Mouse (Mus musculus): Measurements from ENCODE around the gene Arhgef40. TPM values are rescaled to one million over a fixed set of nuclear protein-coding genes. Genes with fewer than 3 reads are reported as not detected.

Arhgef40 gene
- total RNA-seq, 2 experiments from 2014 or later: 102 to 110 TPM

Other genes starting within 250 kb of the Arhgef40 start
- not detected for gene Ang4, start 211.1 kb upstream of the Arhgef40 start, total RNA-seq (2021)
- not detected for gene AY358078, start 184.7 kb upstream of the Arhgef40 start, total RNA-seq (2021)
- gene Ear6, start 131.0 kb upstream of the Arhgef40 start, total RNA-seq (2021): under 1 TPM in 1 of 2 experiments, not detected in 1; 0.73 TPM
- gene Mettl17, start 99.9 kb upstream of the Arhgef40 start, total RNA-seq (2021): 10 to 100 TPM; 37.5 to 44.2 TPM
- gene Slc39a2, start 91.8 kb upstream of the Arhgef40 start, total RNA-seq (2021): under 1 TPM; 0.82 to 0.95 TPM
- gene Ndrg2, start 70.6 kb upstream of the Arhgef40 start, total RNA-seq (2021): 100 to 1,000 TPM; 155 to 181 TPM
- gene Tppp2, start 66.3 kb upstream of the Arhgef40 start, total RNA-seq (2021): not detected
- not detected for gene Rnase13, start 61.9 kb upstream of the Arhgef40 start, total RNA-seq (2021)
- gene Tmem253, start 30.9 kb downstream of the Arhgef40 start, total RNA-seq (2021): 1 to 10 TPM; 1.6 to 3.6 TPM
- 10 to 100 TPM; 84.4 to 84.6 TPM for gene Zfp219, start 36.0 kb downstream of the Arhgef40 start, total RNA-seq (2021)
- gene Olfr221, start 57.7 kb downstream of the Arhgef40 start, total RNA-seq (2021): not detected
- gene Hnrnpc, start 119.3 kb downstream of the Arhgef40 start, total RNA-seq (2021): 100 to 1,000 TPM; 247 to 267 TPM
- 1 to 10 TPM in 1 of 2 experiments, under 1 TPM in 1; 0.37 to 1.6 TPM for gene Rpgrip1, start 126.0 kb downstream of the Arhgef40 start, total RNA-seq (2021)
- 10 to 100 TPM; 76.4 to 86.7 TPM for gene Supt16, start 212.7 kb downstream of the Arhgef40 start, total RNA-seq (2021)